Comparison of ENCODE assay signal across 8 mouse cellular contexts in the genomic region with DNA sequence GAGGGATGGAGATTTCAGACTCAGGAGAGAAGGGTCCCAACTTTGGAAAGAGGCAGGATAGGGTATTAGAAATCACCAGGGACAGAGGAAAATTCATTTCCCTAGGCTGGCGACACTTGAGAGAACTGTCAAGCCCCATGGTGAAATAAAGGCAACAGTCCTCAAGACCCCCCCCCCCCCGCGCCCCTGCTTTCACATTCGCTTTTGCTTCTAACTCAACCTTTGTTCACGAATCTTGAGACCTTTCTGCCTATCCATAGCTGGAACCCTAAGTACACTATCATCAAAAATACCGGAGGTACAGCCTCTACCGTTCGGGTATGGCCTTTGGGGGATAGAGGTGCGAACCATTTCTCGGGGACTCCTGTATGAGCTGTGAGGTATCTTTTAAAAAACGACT. TPM values are rescaled to one million over a fixed set of nuclear protein-coding genes. Genes with fewer than 3 reads are reported as not detected.
DNase-seq lines count a peak whose midpoint lies in the region; ATAC-seq lines count a peak whose summit lies in the region.

No protein-coding gene starts in this region.

- H3K4me1 ChIP-seq in kidney, embryonic 14.5 days (ENCODE audit: control insufficient read depth, insufficient read depth, low read length), result peaks cover 18% of the 10 kb centered on the region
- H3K4me1 ChIP-seq in brown adipose tissue, adult 24 weeks (ENCODE audit: control insufficient read depth, insufficient read depth, insufficient read length, low read length), result peaks cover 3% of the 10 kb centered on the region; the same call in 1 of the 2 replicates
- peaks cover 31% of the 10 kb centered on the region for H3K4me1 ChIP-seq in hindbrain, embryonic 16.5 days (ENCODE audit: control insufficient read depth, insufficient read depth, low read depth, low read length)
- H3K4me1 ChIP-seq in midbrain, embryonic 15.5 days, result peaks cover 39% of the 10 kb centered on the region

- H3K9me3 ChIP-seq in kidney, embryonic 14.5 days (ENCODE audit: control insufficient read depth, low read length), result no peaks in the 10 kb centered on the region
- no peaks in the 10 kb centered on the region for H3K9me3 ChIP-seq in hindbrain, embryonic 16.5 days (ENCODE audit: control insufficient read depth, low read length)
- H3K9me3 ChIP-seq in midbrain, embryonic 15.5 days, result no peaks in the 10 kb centered on the region

- peak overlapping the region; percentile 99 for H3K4me3 ChIP-seq in kidney, embryonic 14.5 days (ENCODE audit: low read length)
- H3K4me3 ChIP-seq in brown adipose tissue, adult 24 weeks (ENCODE audit: insufficient read depth, low read depth, low read length), result peak overlapping the region; percentile 64
- H3K4me3 ChIP-seq in hindbrain, embryonic 16.5 days (ENCODE audit: low read length), result peak overlapping the region; percentile 95
- H3K4me3 ChIP-seq in midbrain, embryonic 15.5 days, result peak overlapping the region; percentile 71

- H3K4me2 ChIP-seq in kidney, embryonic 14.5 days (replicated peaks; ENCODE audit: low read depth, low read length), result peak overlapping the region; percentile 82
- H3K4me2 ChIP-seq in hindbrain, embryonic 16.5 days (ENCODE audit: low read length), result peak overlapping the region; percentile 61
- peak overlapping the region; percentile 95 for H3K4me2 ChIP-seq in midbrain, embryonic 15.5 days

- no peaks in the 10 kb centered on the region for H3K27me3 ChIP-seq in kidney, embryonic 14.5 days (ENCODE audit: control insufficient read depth, insufficient read depth, low read length)
- no peaks in the 10 kb centered on the region for H3K27me3 ChIP-seq in hindbrain, embryonic 16.5 days (replicated peaks; ENCODE audit: control insufficient read depth, insufficient read depth, low read length)
- H3K27me3 ChIP-seq in midbrain, embryonic 15.5 days (replicated peaks), result no peaks in the 10 kb centered on the region

- H3K9ac ChIP-seq in kidney, embryonic 14.5 days (ENCODE audit: low read depth, low read length), result peak overlapping the region; percentile 98; the same call in 1 of the 2 replicates
- H3K9ac ChIP-seq in hindbrain, embryonic 16.5 days (ENCODE audit: low read depth, low read length), result peak overlapping the region; percentile 61
- H3K9ac ChIP-seq in midbrain, embryonic 15.5 days, result peak overlapping the region; percentile 34; the same call in 1 of the 2 replicates

- intact Hi-C loops in gastrocnemius, postnatal 14 days (cut with DNase I; ENCODE audit: low total_unique reads), result loop anchor here (5.0 kb wide), 1 partner anchor 59 kb away; a partner anchor contains a TSS

- DNase-seq in kidney, postnatal 36 days, result no peak
- no peak for DNase-seq in MN1 (ENCODE audit: low spot score)
- DNase-seq in gastrocnemius, postnatal 14 days, result no peak
- DNase-seq in layer of hippocampus, adult 8-10 months (ENCODE audit: low spot score in 2 of 2), result no peak

- H3K36me3 ChIP-seq in kidney, embryonic 14.5 days (ENCODE audit: control insufficient read depth, insufficient read depth, low read length), result peaks cover 12% of the 10 kb centered on the region
- H3K36me3 ChIP-seq in hindbrain, embryonic 16.5 days (ENCODE audit: control insufficient read depth, insufficient read depth, low read length), result peaks cover 6% of the 10 kb centered on the region
- peaks cover 7% of the 10 kb centered on the region; the same call in 1 of the 2 replicates for H3K36me3 ChIP-seq in midbrain, embryonic 15.5 days (replicated peaks)

- WGBS in kidney, embryonic 14.5 days, result 66% methylated on average over 11 of the region's 11 CpGs
- 64% methylated on average over 11 of the region's 11 CpGs for WGBS in hindbrain, embryonic 16.5 days
- WGBS in midbrain, embryonic 15.5 days, result 61% methylated on average over 11 of the region's 11 CpGs

- ATAC-seq in kidney, embryonic 14.5 days (ENCODE audit: low FRiP score, low TSS enrichment), result no peak
- ATAC-seq in hindbrain, embryonic 16.5 days, result no peak
- ATAC-seq in midbrain, embryonic 15.5 days (replicated peaks), result 0 out of 2 replicates have a peak, but pooled peaks have one; percentile 15

- peak overlapping the region; percentile 72; the same call in 1 of the 2 replicates for H3K27ac ChIP-seq in kidney, embryonic 14.5 days (ENCODE audit: low read depth, low read length)
- peak overlapping the region; percentile 70 for H3K27ac ChIP-seq in brown adipose tissue, adult 24 weeks (replicated peaks; ENCODE audit: low read depth, low read length)
- peak overlapping the region; percentile 79 for H3K27ac ChIP-seq in hindbrain, embryonic 16.5 days (ENCODE audit: low read depth, low read length)
- H3K27ac ChIP-seq in midbrain, embryonic 15.5 days, result peak overlapping the region; percentile 94

RNA-seq across cellular contexts. Expression of a gene that starts 0.5 kb away (rescaled TPM):
- polyA plus RNA-seq in kidney, embryonic 14.5 days (2014; fragmentation: Nextera tagmentation; extraction: Ambion mirVana), result 18.7 and 23.6 TPM in 2 replicates
- 152 and 166 TPM in 2 replicates for polyA plus RNA-seq in brown adipose tissue, adult 24 weeks (2012; ENCODE audit: insufficient read depth, insufficient read length, missing spikeins)
- 54.5 and 54.6 TPM in 2 replicates for polyA plus RNA-seq in hindbrain, embryonic 16.5 days (2015; fragmentation: Nextera tagmentation; extraction: Ambion mirVana)
- polyA plus RNA-seq in midbrain, embryonic 15.5 days (2015; fragmentation: Nextera tagmentation; extraction: Ambion mirVana), result 65.3 and 65.8 TPM in 2 replicates
- 100 to 1,000 TPM; 134 to 138 TPM for total RNA-seq in gastrocnemius, postnatal 14 days (2021)
- 100 to 1,000 TPM; 470 to 530 (median 496) TPM for total RNA-seq in layer of hippocampus, adult 8-10 months (2022)

RNA-seq across cellular contexts. Expression of a gene that starts 59.3 kb away (rescaled TPM):
- polyA plus RNA-seq in kidney, embryonic 14.5 days (2014; fragmentation: Nextera tagmentation; extraction: Ambion mirVana), result 273 and 432 TPM in 2 replicates
- 52.3 and 109 TPM in 2 replicates for polyA plus RNA-seq in brown adipose tissue, adult 24 weeks (2012; ENCODE audit: insufficient read depth, insufficient read length, missing spikeins)
- polyA plus RNA-seq in hindbrain, embryonic 16.5 days (2015; fragmentation: Nextera tagmentation; extraction: Ambion mirVana), result 168 and 190 TPM in 2 replicates
- 229 and 241 TPM in 2 replicates for polyA plus RNA-seq in midbrain, embryonic 15.5 days (2015; fragmentation: Nextera tagmentation; extraction: Ambion mirVana)
- 10 to 100 TPM; 58.0 to 76.3 TPM for total RNA-seq in gastrocnemius, postnatal 14 days (2021)
- 100 to 1,000 TPM; 208 to 223 (median 218) TPM for total RNA-seq in layer of hippocampus, adult 8-10 months (2022)

Comparison
In these comparisons a context has a peak if more than half of its experiments do, and no peak if none do; other contexts are left out.
1. H3K9ac ChIP-seq: peak in every context shown above with its lines; median percentile 98 in kidney, embryonic 14.5 days; 61 in hindbrain, embryonic 16.5 days; 34 in midbrain, embryonic 15.5 days.